Mouse (Mus musculus): ENCODE data around the gene Ntn5.

The Ntn5 gene

DNA sequence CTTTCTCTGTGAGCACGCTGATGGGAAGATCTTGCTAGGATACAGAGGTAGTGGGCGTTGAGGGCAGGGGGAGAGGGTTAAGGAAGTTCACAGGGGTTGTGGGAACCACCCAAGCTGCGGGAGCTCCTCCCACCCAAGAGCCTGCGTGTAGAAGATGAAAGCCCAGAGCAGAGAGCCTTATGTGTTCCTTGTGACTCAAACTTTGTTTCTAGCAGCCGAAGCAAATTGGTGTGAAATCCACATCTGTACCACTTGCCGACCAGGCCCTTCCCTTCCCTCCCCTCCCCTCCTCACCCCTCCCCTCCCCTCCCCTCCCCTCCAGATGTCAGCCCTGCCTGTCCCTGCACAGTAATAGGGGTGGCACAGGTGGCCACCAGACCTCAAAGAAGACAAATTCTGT is 11.3 kb downstream of the Ntn5 start:
- no peak for DNase-seq (ENCODE audit: extremely low read depth, insufficient read length, low spot score)

DNA sequence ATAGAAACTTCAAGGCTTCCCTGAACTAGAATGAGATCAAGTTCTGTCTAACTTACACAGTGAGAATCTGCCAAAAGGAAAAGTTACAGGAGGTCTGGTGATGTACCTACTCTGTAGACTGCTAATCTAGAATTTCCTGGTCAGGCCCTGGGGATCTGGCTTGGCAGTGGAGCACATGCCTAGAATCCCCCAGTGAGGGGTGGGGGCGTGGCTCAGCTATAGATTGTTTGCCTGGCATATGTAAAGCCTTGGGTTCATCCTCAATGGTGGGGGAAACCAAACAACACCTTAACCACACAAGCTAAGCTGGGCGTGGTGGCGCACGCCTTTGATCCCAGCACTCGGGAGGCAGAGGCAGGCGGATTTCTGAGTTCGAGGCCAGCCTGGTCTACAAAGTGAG is 14.1 kb downstream of the Ntn5 start:
- no peak for DNase-seq (ENCODE audit: extremely low read depth, insufficient read length, low spot score)

DNA sequence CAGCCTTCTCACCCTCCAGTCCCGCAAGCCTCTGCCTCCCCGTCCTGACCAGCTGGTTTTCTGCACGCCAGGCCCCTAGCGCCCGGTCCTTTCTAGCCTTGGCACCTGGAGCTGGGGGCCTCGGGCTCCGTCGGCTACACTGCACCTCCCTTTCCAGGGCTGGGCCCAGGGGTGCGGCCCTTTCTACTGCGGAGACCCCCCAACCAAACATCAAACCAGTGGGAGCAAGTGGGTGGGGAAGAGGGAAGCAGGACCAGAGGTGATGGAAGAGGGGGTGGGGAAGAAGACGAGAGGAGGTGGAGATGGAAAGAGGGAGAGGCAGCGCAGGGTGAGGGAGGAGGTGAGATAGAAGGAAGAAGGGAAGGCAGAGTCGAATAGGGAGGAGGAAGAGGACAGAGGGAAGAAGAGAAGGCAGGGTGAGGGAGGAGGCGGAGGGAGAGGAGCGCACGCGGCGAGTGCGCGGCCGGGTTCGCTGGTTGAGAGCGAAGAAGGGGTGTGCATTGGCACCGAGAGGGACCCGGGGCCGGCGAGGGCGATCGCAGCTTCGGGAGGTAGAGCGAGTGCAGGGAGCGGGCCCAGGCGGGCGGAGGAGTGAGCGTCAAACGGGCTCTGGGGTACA is 15.8 kb downstream of the Ntn5 start, which contains the start of gene Car11:
Car11 (plus strand) TSS at position 321 of the 619 bp plus-strand sequence.
- DNase-seq (ENCODE audit: extremely low read depth, insufficient read length, low spot score), result no peak

DNA sequence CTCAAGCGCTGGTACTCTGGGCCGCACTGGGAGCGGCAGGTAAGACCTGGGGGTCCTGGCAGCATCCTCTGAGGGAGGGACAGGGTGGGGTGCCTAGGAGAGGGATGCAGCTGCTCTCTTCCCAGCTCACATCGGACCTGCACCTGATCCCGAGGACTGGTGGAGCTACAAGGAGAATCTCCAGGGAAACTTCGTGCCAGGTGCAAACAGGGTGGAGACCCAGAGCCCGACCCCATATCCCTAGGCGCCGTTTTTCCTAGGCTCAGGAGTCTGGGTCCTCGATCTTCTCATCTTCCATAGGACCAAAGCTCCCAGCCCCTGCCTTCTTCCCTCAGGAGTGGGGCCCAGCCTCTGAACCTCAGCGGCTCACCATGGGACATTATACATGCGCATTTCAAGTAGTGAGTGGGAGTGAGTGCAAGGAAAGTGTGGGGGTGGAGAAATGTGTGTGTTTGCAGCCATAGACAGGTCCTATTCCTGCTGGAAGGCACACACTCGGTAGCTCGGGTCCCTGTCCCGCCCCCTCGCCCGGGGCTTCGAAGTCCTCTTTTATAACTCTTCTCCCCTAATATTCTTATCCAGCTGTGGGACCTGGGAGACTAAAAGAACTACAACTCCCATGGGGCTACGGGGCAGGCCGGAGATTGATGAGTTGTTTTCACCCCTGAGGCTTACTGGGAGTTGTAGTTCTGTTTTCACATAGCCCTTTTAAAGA is 16.6 kb downstream of the Ntn5 start:
- DNase-seq (ENCODE audit: extremely low read depth, insufficient read length, low spot score), result peak; percentile 64

DNA sequence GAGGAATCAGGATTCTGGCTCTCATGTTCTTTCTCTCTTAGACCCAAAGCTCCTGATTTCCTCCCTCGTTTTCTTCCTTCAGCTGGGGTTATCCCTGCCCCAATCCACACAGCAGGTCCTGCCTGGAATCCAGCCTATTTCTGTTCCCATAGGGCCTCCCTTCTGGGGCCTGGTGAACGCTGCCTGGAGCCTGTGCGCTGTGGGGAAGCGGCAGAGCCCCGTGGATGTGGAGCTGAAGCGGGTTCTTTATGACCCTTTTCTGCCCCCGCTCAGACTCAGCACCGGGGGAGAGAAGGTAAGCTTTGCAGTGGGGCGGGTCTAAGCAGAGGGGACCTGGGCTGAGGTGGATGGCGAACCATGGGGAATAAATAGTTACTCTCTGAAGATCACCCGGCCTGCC is 17.2 kb downstream of the Ntn5 start:
- DNase-seq (ENCODE audit: extremely low read depth, insufficient read length, low spot score), result peak; percentile 71

DNA sequence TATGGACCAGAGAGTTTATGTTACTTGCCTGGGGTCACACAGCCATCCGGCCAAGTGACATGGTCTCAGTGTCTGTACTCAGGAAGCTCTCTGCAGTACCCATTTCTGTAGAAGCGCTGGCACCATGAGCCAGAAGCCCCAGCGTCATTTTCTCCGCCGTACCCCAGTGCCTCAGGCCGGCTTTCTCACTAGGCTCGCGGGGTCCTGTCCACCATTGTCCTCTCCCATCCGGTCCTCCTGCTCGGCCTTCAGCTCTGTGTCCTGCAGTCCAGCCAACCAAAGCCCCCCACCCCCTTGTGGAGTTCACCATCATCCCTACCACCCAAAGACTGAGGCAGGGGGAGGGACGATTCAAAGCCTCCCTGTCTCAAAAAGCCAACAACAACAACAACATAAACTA is 17.8 kb downstream of the Ntn5 start:
- no peak for DNase-seq (ENCODE audit: extremely low read depth, insufficient read length, low spot score)

DNA sequence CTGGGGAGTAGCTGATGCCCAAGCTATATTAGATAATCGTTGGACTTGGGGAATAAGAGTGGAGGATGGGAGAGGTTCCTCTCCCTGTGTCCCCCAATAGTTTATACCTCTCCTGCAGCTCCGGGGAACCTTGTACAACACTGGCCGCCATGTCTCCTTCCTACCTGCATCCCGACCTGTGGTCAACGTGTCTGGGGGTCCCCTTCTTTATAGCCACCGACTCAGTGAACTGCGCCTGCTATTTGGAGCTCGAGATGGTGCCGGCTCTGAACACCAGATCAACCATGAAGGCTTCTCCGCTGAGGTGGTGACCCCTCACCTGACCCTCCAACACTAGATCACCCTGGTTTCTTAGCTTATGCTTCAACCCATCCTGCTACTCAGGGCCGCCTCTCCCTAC is 18.5 kb downstream of the Ntn5 start:
- DNase-seq (ENCODE audit: extremely low read depth, insufficient read length, low spot score), result no peak

DNA sequence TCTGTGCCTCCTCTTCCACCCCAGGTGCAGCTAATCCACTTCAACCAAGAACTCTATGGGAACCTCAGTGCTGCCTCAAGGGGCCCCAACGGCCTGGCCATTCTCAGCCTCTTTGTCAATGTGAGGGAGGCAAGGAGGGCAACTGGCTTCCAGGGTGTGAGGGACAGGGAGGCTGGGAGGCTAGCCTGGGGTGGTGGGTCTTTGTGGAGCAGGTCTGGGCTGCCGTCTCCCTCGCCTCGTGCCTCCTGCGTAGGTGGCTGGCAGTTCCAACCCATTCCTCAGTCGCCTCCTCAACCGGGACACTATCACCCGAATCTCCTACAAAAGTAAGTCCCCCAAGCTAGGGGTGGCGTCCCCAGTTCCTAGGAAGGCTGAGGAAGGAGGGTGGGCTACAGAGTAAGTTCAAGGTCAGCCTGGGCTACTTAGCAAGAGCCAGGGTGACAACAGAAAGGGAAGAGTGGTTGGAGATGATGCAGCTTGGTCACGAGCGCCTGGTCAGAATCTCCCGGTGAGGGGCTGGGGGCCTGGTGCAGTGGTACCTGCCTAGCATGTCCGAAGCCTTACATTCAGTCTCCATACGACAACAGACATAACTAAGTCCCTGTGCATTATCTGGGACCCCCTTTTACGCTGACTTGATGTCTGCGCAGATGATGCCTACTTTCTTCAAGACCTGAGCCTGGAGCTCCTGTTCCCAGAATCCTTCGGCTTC is 19.1 kb downstream of the Ntn5 start:
- DNase-seq (ENCODE audit: extremely low read depth, insufficient read length, low spot score), result no peak

DNA sequence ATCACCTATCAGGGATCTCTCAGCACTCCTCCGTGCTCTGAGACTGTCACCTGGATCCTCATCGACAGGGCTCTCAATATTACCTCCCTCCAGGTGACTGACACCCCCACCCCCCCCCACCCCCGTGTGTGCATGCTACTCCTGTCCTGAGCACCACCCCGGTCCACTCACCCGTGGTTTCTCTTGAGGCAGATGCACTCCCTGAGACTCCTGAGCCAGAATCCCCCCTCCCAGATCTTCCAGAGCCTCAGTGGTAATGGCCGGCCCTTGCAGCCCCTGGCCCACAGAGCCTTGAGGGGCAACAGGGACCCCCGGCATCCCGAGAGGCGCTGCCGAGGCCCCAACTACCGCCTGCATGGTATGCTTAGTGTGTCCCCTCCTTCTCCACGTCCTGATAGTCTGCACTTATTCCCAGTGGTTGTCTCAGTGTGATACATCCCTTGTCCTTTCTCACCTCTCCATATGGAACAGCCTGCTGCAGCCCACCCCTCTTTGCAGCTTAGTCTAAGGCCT is 19.8 kb downstream of the Ntn5 start:
- DNase-seq (ENCODE audit: extremely low read depth, insufficient read length, low spot score), result no peak

DNA sequence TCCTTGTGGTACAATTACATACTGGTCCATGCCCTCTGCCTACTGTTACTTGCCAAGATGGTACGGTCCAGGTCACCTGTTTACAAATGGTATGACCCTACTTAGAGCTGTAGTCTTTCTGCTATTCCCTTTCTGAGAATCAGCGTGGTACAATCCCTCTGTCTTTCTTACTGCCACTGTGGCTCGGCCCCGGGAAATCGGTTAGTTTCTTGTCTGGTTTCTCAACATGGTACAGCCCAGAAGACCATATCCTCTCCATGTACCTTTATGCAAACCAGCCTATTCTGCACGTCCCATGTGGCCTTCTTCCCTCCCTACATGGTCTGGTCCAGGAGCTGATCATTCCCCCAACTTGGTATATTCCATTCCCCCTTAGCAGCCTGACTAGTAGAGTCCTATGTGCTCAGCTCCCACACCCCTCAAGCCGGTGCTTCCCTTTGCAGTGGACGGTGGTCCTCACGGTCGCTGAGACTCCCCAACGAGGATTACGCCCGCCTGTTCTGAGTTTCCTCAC is 20.3 kb downstream of the Ntn5 start:
- DNase-seq (ENCODE audit: extremely low read depth, insufficient read length, low spot score), result peak; percentile 70

DNA sequence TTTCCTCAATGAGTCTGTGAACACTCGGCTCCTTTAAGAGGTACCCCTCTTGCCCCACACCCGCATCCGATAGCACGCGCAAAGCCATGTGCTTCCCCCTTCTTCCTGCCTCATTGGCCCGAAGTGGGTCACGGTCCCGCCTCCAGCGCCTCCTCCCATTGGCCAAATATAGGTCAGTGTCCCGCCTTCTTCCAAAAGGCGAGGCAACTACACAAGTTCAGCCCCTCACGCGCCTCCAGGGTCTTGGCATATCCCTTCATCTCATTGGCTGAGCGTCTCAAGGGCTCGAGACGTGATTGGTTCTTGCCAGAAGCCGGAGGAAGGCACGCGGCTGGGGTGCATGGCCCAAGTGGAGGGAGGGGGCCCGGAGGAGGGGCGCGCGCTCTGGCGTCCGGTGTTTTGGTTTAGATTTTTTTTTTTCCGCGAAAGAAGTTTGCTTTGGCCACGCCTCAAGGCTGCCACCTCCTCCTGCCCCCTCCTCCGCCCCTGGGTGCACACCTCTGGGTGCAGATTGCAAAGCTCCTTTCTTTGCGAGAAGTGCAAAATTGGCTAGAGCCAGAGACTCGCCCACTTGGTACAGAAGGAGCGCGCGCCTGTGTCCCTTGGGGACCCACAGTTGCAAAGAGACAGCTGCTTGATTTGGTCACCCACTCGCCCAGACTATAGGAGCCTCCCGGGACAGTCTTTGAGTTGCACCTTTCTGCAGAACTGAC is 21.1 kb downstream of the Ntn5 start, which contains the start of gene Dbp:
Dbp (plus strand) TSS at position 359 of the 713 bp plus-strand sequence.
- peak; percentile 97 for DNase-seq (ENCODE audit: extremely low read depth, insufficient read length, low spot score)

DNA sequence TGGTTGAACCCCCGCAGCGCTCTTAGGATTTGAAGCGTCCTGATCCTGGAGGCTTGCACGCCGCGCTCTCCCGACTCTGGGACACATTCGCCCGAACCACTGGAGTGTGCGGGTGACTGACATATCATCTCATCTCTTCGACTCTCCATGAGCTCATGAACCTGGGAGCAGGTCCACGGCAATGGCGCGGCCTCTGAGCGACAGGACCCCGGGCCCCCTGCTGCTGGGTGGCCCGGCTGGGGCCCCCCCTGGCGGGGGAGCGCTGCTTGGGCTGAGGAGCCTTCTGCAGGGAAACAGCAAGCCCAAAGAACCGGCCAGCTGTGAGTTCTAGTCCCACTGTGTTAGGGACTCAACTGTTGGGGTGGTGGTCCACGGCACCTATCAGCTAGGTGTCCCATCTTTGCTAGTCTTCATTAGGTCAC is 21.6 kb downstream of the Ntn5 start:
- DNase-seq (ENCODE audit: extremely low read depth, insufficient read length, low spot score), result no peak

DNA sequence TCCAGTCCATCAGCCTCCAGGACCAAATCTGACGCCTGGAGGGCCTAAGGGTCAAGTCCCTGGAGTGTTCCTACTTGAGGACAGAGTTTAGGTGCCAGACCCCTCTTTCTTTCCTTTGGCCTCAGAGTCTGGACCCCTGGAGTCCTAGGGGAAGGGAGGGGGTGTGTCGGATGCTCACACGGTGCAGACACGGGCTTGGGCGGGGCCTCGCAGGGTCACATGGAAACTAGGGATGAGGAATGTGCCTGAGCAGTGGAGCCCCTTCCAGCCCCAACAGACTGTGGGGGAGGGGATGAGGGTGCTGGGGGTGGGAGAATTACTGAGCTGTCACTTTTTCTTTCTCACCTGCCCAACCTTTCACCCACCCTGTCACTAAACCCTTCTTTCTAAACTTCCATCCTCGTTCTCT is 22.1 kb downstream of the Ntn5 start:
- DNase-seq (ENCODE audit: extremely low read depth, insufficient read length, low spot score), result peak; percentile 64

DNA sequence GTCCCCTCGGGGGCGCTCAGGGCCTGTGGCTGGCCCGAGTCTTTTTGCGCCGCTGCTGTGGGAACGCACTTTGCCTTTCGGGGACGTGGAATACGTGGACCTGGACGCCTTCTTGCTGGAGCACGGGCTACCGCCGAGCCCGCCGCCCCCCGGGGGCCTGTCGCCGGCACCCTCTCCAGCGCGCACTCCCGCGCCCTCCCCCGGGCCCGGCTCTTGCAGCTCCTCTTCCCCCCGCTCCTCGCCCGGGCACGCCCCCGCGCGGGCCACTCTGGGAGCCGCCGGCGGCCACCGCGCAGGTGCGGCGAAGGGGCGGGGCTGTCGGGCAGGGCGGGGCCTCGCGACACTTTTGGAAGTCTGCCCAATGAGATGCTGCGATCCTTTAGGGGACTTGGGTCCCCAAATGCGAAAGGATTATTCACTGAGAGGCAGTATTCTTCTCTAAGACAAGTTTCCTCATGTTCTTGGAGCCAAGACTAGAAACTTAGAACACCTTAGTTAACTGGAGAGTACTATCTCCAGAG is 23.0 kb downstream of the Ntn5 start:
- peak; percentile 84 for DNase-seq (ENCODE audit: extremely low read depth, insufficient read length, low spot score)

DNA sequence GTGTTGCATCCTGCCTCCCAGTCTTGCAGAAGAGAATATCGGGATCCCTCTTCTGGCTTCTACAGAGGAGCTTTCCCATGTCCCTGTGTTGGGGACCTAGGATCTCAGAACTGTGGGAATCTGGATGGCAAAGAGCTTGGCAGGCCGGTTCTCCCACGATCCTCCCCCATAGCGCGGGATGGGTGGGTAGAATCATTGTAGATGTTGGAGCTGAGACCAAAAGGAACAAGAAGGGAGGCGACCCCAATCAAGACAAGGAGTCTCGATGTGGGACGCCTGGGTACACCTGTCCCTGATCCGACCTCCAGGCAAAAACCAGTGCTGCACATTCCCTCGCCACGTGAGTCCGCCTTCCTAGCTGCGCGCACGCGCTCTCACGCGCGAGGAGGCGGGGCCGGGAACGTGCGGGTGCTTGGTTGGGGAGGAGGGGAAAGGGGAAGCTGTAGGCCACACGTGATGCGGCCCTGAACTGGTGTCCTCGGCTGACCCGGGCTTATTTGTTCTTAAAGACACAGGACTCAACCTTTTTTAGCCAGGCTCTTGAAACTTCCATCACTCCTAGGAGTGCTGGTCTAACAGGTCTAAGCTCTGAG is 23.6 kb downstream of the Ntn5 start:
- DNase-seq (ENCODE audit: extremely low read depth, insufficient read length, low spot score), result peak; percentile 95

DNA sequence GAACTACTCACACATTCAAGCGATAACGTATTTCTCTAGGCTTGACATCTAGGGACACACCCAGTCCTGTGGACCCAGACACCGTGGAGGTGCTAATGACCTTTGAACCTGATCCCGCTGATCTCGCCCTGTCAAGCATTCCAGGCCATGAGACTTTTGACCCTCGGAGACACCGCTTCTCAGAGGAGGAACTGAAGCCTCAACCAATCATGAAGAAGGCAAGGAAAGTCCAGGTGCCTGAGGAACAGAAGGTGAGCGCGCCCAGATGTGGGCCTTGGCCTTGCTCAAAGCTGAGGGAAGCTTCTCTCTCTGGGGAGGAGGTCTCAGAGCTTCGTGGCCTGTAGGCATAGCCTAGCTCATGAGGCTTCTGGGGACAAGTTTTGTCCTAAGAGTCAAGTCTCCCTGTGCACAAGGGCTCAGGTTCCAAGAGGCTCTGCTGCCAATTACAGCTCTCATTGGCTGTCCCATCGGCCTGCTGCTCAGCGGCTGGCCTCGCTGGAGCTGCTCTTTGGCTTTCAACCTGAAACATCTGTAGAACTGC is 24.5 kb downstream of the Ntn5 start:
- no peak for DNase-seq (ENCODE audit: extremely low read depth, insufficient read length, low spot score)

DNA sequence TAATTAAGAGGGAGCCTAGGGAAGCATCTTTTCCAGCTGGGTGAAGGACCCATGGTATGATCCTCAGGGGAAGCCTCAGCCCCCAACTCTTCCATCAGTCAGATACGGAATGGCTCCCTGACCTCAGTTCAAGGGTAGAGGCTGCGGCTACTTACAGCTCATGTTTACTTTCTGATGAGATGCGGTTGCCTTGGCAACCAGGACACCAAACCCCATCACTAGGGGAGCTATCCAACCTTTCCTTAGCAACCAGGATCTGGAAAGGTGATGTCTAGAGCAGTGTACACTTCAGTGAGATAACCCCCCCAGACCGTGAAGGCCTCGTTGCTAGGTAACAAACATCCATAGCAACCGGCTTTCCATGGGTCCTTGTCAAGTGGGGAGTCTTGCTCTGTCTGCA is 25.2 kb downstream of the Ntn5 start:
- no peak for DNase-seq (ENCODE audit: extremely low read depth, insufficient read length, low spot score)

DNA sequence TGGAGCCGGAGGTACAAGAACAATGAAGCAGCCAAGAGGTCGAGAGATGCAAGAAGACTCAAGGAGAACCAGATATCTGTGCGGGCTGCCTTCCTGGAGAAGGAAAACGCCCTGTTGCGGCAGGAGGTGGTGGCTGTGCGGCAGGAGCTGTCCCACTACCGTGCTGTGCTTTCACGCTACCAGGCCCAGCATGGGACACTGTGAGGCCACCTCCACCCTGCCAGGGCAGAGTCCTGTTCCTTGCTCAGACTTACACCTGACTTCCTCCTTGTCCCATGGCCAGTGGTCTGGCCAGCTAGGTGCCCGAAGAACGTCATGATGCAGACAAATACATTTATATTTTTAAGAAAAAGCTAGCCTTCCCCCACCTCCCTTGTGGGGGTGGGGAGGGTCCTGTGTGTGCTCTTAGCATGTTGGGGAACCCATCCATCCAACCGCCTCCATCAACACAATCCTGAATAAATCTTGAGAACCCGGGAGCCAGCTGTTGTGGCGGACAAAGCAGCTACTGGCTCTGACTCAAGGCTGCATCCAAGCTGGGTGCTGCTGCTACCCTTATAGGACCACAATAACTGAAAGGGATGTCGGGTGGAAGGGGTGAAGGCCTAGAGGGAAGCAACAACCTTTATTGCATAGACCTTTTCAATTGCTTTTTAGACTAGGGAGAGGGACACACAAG is 26.0 kb downstream of the Ntn5 start:
- DNase-seq (ENCODE audit: extremely low read depth, insufficient read length, low spot score), result no peak

DNA sequence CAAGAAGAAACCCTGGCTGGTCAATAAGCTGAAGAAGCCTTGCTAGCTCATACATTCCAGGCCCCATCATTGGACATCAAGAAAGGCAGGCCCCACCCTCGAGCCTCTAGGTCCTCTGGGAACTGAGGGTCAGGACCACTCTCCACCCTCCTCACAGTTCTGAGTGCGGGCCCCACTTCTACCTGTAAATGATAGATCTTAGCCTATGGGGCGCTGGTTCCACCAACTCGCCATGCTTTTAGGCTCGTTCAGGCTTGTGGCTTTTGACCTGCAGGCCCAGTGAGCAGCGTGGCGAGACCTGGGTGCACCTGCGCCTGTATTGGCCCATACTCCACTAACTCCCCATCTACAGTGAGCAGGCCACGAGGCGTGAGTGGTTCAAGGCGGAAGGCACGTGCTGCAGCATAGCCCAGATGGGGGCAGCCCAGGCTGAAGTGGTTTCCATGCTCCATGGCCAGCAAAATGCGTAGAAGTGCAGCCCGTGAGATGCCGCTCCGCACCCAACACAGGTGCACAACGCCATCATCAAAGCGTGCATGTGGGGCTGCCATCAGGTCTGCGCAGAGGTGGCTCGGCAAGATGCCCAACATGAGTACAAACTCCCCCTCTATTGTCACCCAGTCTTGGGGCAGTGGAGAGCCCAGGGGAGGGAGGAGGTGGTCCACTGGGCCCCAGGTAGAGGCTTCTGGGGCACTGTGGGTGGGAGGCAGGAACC is 26.8 kb downstream of the Ntn5 start:
- no peak for DNase-seq (ENCODE audit: extremely low read depth, insufficient read length, low spot score)

Data from 3134 (cell line).